Mouse (Mus musculus) embryonic facial prominence, embryonic 13.5 days (tissue): ENCODE results near the gene 4430402I18Rik. TPM values are rescaled to one million over a fixed set of nuclear protein-coding genes. Genes with fewer than 3 reads are reported as not detected.

Experiments
- ATAC-seq: fragments of 200-750 bp; cut with Nextera tagmentation; 2 replicates; pipeline ENCODE4 v1.8.0; 2017; ENCODE audit warnings: low read depth; ENCODE audit not compliant: insufficient number of reproducible peaks, insufficient read depth, low FRiP score, low TSS enrichment
- H3K27ac ChIP-seq: fragments of 300-500 bp; sonication (generic); 2 replicates; pipeline ENCODE4 v1.5.1; 2015; ENCODE audit warnings: moderate library complexity, mild to moderate bottlenecking, inconsistent platforms
- H3K27me3 ChIP-seq: fragments of 300-500 bp; sonication (generic); 2 replicates; pipeline ENCODE4 v1.6.1; 2015; ENCODE audit warnings: mild to moderate bottlenecking, inconsistent platforms
- H3K36me3 ChIP-seq: fragments of 300-500 bp; sonication (generic); 2 replicates; pipeline ENCODE4 v1.6.1; 2015; ENCODE audit warnings: mild to moderate bottlenecking, inconsistent platforms
- H3K4me1 ChIP-seq: fragments of 300-500 bp; sonication (generic); 2 replicates; pipeline ENCODE4 v1.6.1; 2015; ENCODE audit warnings: inconsistent platforms
- H3K4me2 ChIP-seq: fragments of 300-500 bp; sonication (generic); 2 replicates; pipeline ENCODE4 v1.6.1; 2015; ENCODE audit warnings: moderate library complexity, mild to moderate bottlenecking, inconsistent platforms
- H3K4me3 ChIP-seq: fragments of 300-500 bp; sonication (generic); 2 replicates; pipeline ENCODE4 v1.5.1; 2015; ENCODE audit warnings: mild to moderate bottlenecking, inconsistent platforms
- H3K9ac ChIP-seq: fragments of 300-500 bp; sonication (generic); 2 replicates; pipeline ENCODE4 v1.6.1; 2015; ENCODE audit warnings: mild to moderate bottlenecking, inconsistent platforms
- H3K9me3 ChIP-seq: fragments of 300-500 bp; sonication (generic); 2 replicates; pipeline ENCODE4 v1.6.1; 2016; ENCODE audit warnings: inconsistent platforms
- WGBS: fragments of 180-500 bp; shearing (Covaris S2); methylation state at CpG from one replicate; pipeline ENCODE4 v1.1.7; 2015; ENCODE audit warnings: mixed read lengths; 5-methylcytosine and 5-hydroxymethylcytosine counted together
- polyA plus RNA-seq: library from polyadenylated mRNA; unstranded; fragments of >200 nt; fragmentation: Nextera tagmentation; extraction: Ambion mirVana; gene quantifications from 2 replicates; pipeline ENCODE4 v1.2.1, GENCODE M21; 2015

4430402I18Rik gene
- polyA plus RNA-seq, 1 experiment from 2014 or later = 0.30 TPM

- Histone ChIP-seq H3K4me2 (no peak overlapping the region), H3K36me3 (no peaks in the 10 kb centered on the region), H3K9me3 (no peaks in the 10 kb centered on the region), H3K27me3 (no peaks in the 10 kb centered on the region), H3K4me3 (no peak overlapping the region), H3K9ac (no peak overlapping the region), H3K4me1 (0 out of 2 replicates have a peak, but pooled peaks cover 3% of the 10 kb centered on the region), H3K27ac (no peak overlapping the region)
- WGBS = 89% methylated on average over 1 of the region's 1 CpGs
- no peak for ATAC-seq
Observed at GRCm38 (mm10) chr19:28891864-28892263, 75.7 kb downstream of the 4430402I18Rik start.

GRCm38 (mm10) chr19:28891238-28891637 is 76.4 kb downstream of the 4430402I18Rik start:
- Histone ChIP-seq H3K9me3 (no peaks in the 10 kb centered on the region), H3K4me2 (no peak overlapping the region), H3K9ac (no peak overlapping the region), H3K27ac (no peak overlapping the region), H3K4me3 (no peak overlapping the region), H3K27me3 (no peaks in the 10 kb centered on the region), H3K4me1 (0 out of 2 replicates have a peak, but pooled peaks cover 3% of the 10 kb centered on the region), H3K36me3 (no peaks in the 10 kb centered on the region)
- ATAC-seq = no peak
- 70% methylated on average over 5 of the region's 5 CpGs for WGBS

- WGBS = 77% methylated on average over 2 of the region's 3 CpGs
- ATAC-seq = no peak
- Histone ChIP-seq H3K36me3 (no peaks in the 10 kb centered on the region), H3K4me1 (0 out of 2 replicates have a peak, but pooled peaks cover 3% of the 10 kb centered on the region), H3K4me3 (no peak overlapping the region), H3K9ac (no peak overlapping the region), H3K27ac (no peak overlapping the region), H3K27me3 (no peaks in the 10 kb centered on the region), H3K9me3 (no peaks in the 10 kb centered on the region), H3K4me2 (no peak overlapping the region)
Observed at GRCm38 (mm10) chr19:28889251-28889650, 78.3 kb downstream of the 4430402I18Rik start.

GRCm38 (mm10) chr19:28888496-28888895 is 79.1 kb downstream of the 4430402I18Rik start:
- H3K36me3 ChIP-seq = no peaks in the 10 kb centered on the region
- no peaks in the 10 kb centered on the region for H3K9me3 ChIP-seq
- H3K9ac ChIP-seq = no peak overlapping the region
- H3K27me3 ChIP-seq = no peaks in the 10 kb centered on the region
- 71% methylated on average over 1 of the region's 1 CpGs for WGBS
- no peak overlapping the region for H3K4me2 ChIP-seq
- no peak for ATAC-seq
- no peak overlapping the region for H3K27ac ChIP-seq
- no peak overlapping the region for H3K4me3 ChIP-seq
- 0 out of 2 replicates have a peak, but pooled peaks cover 3% of the 10 kb centered on the region for H3K4me1 ChIP-seq

- Histone ChIP-seq H3K9me3 (no peaks in the 10 kb centered on the region), H3K9ac (no peak overlapping the region), H3K36me3 (no peaks in the 10 kb centered on the region), H3K4me2 (no peak overlapping the region), H3K27me3 (no peaks in the 10 kb centered on the region), H3K4me1 (0 out of 2 replicates have a peak, but pooled peaks cover 2% of the 10 kb centered on the region), H3K4me3 (no peak overlapping the region), H3K27ac (no peak overlapping the region)
- ATAC-seq = no peak
- WGBS = 48% methylated on average over 1 of the region's 1 CpGs
Observed at GRCm38 (mm10) chr19:28883126-28883525, 84.5 kb downstream of the 4430402I18Rik start.

- 74% methylated on average over 2 of the region's 2 CpGs for WGBS
- no peaks in the 10 kb centered on the region for H3K36me3 ChIP-seq
- ATAC-seq = no peak
- no peaks in the 10 kb centered on the region for H3K9me3 ChIP-seq
- H3K9ac ChIP-seq = no peak overlapping the region
- H3K27me3 ChIP-seq = no peaks in the 10 kb centered on the region
- H3K27ac ChIP-seq = no peak overlapping the region
- no peak overlapping the region for H3K4me2 ChIP-seq
- H3K4me3 ChIP-seq = no peak overlapping the region
- H3K4me1 ChIP-seq = 0 out of 2 replicates have a peak, but pooled peaks cover 2% of the 10 kb centered on the region
Observed at GRCm38 (mm10) chr19:28879476-28879875, 88.1 kb downstream of the 4430402I18Rik start.

- H3K4me2 ChIP-seq = no peak overlapping the region
Observed at GRCm38 (mm10) chr19:28870351-28870750, 97.2 kb downstream of the 4430402I18Rik start.

GRCm38 (mm10) chr19:28869251-28869855 is 98.2 kb downstream of the 4430402I18Rik start:
- Histone ChIP-seq H3K4me1 (peaks cover 5% of the 10 kb centered on the region; the same call in 1 of the 2 replicates), H3K4me2 (no peak overlapping the region), H3K27ac (no peak overlapping the region), H3K4me3 (no peak overlapping the region), H3K9me3 (no peaks in the 10 kb centered on the region), H3K27me3 (peaks cover 6% of the 10 kb centered on the region), H3K36me3 (no peaks in the 10 kb centered on the region), H3K9ac (no peak overlapping the region)
- WGBS = 87% methylated on average over 6 of the region's 6 CpGs
- no peak for ATAC-seq

More at GRCm38 (mm10) chr19:28870351-28870750, 97.2 kb downstream of the 4430402I18Rik start:
- Histone ChIP-seq H3K9me3 (no peaks in the 10 kb centered on the region), H3K4me3 (no peak overlapping the region), H3K27ac (no peak overlapping the region), H3K36me3 (no peaks in the 10 kb centered on the region), H3K4me1 (peaks cover 5% of the 10 kb centered on the region; the same call in 1 of the 2 replicates), H3K9ac (no peak overlapping the region), H3K27me3 (peaks cover 6% of the 10 kb centered on the region)
- no peak for ATAC-seq
- WGBS = 50% methylated on average over 2 of the region's 2 CpGs

GRCm38 (mm10) chr19:28865501-28865900 is 102.1 kb downstream of the 4430402I18Rik start:
- no peak for ATAC-seq
- Histone ChIP-seq H3K4me2 (no peak overlapping the region), H3K27me3 (peaks cover 3% of the 10 kb centered on the region; the same call in 1 of the 2 replicates), H3K4me1 (peaks cover 5% of the 10 kb centered on the region; the same call in 1 of the 2 replicates), H3K36me3 (no peaks in the 10 kb centered on the region), H3K27ac (no peak overlapping the region), H3K4me3 (no peak overlapping the region), H3K9me3 (no peaks in the 10 kb centered on the region), H3K9ac (no peak overlapping the region)
- WGBS = 71% methylated on average over 1 of the region's 1 CpGs

- H3K27ac ChIP-seq = no peak overlapping the region
- H3K27me3 ChIP-seq = peaks cover 3% of the 10 kb centered on the region; the same call in 1 of the 2 replicates
- ATAC-seq = no peak
- no peaks in the 10 kb centered on the region for H3K9me3 ChIP-seq
- 29% methylated on average over 6 of the region's 6 CpGs for WGBS
- H3K36me3 ChIP-seq = no peaks in the 10 kb centered on the region
- no peak overlapping the region for H3K9ac ChIP-seq
- H3K4me1 ChIP-seq = peaks cover 5% of the 10 kb centered on the region; the same call in 1 of the 2 replicates
- H3K4me3 ChIP-seq = no peak overlapping the region
- no peak overlapping the region for H3K4me2 ChIP-seq
Observed at GRCm38 (mm10) chr19:28864981-28865380, 102.6 kb downstream of the 4430402I18Rik start.

GRCm38 (mm10) chr19:28863626-28864025 is 104.0 kb downstream of the 4430402I18Rik start:
- no peak for ATAC-seq
- WGBS = 79% methylated on average over 10 of the region's 10 CpGs
- H3K9ac ChIP-seq = no peak overlapping the region
- no peaks in the 10 kb centered on the region for H3K9me3 ChIP-seq
- H3K36me3 ChIP-seq = no peaks in the 10 kb centered on the region
- peaks cover 3% of the 10 kb centered on the region; the same call in 1 of the 2 replicates for H3K27me3 ChIP-seq
- H3K4me3 ChIP-seq = no peak overlapping the region
- H3K4me2 ChIP-seq = no peak overlapping the region
- peaks cover 5% of the 10 kb centered on the region; the same call in 1 of the 2 replicates for H3K4me1 ChIP-seq
- no peak overlapping the region for H3K27ac ChIP-seq

- H3K4me3 ChIP-seq = no peak overlapping the region
- H3K27ac ChIP-seq = no peak overlapping the region
- WGBS = 84% methylated on average over 2 of the region's 2 CpGs
- no peaks in the 10 kb centered on the region for H3K36me3 ChIP-seq
- no peak overlapping the region for H3K9ac ChIP-seq
- H3K9me3 ChIP-seq = no peaks in the 10 kb centered on the region
- H3K4me2 ChIP-seq = no peak overlapping the region
- ATAC-seq = no peak
- 0 out of 2 replicates have a peak, but pooled peaks cover 3% of the 10 kb centered on the region for H3K27me3 ChIP-seq
- H3K4me1 ChIP-seq = no peaks in the 10 kb centered on the region
Observed at GRCm38 (mm10) chr19:28860246-28860645, 107.4 kb downstream of the 4430402I18Rik start.
